Mouse (Mus musculus) intestine, embryonic 14.5 days (tissue): ENCODE results near the gene Nrp2. TPM values are rescaled to one million over a fixed set of nuclear protein-coding genes. Genes with fewer than 3 reads are reported as not detected.

Source experiments
- ATAC-seq: fragments of 200-750 bp; cut with Nextera tagmentation; replicated peaks from 2 replicates; pipeline ENCODE4 v1.8.0; 2017; ENCODE audit warnings: low read depth, moderate number of reproducible peaks, moderate TSS enrichment, moderate library complexity; ENCODE audit not compliant: low FRiP score, low TSS enrichment
- DNase-seq: peaks from one replicate; pipeline ENCODE4 v3.0.0-alpha.2; 2018; ENCODE audit warnings: low spot score
- H3K27ac ChIP-seq: fragments of 300-500 bp; sonication (generic); 2 replicates; pipeline ENCODE4 v1.5.1; 2014; ENCODE audit warnings: low read depth, mild to moderate bottlenecking, control low read depth
- H3K27me3 ChIP-seq: fragments of 300-500 bp; sonication (generic); replicated peaks from 2 replicates; pipeline ENCODE4 v1.6.1; 2014; ENCODE audit warnings: low read length, control low read depth; ENCODE audit not compliant: control insufficient read depth, insufficient read depth
- H3K36me3 ChIP-seq: fragments of 300-500 bp; sonication (generic); 2 replicates; pipeline ENCODE4 v1.6.1; 2014; ENCODE audit warnings: low read length, control low read depth; ENCODE audit not compliant: control insufficient read depth, insufficient read depth
- H3K4me1 ChIP-seq: fragments of 300-500 bp; sonication (generic); replicated peaks from 2 replicates; pipeline ENCODE4 v1.6.1; 2014; ENCODE audit warnings: low read length, control low read depth, mixed read lengths; ENCODE audit not compliant: control insufficient read depth, insufficient read depth
- H3K4me2 ChIP-seq: fragments of 300-500 bp; sonication (generic); 2 replicates; pipeline ENCODE4 v1.6.1; 2014; ENCODE audit warnings: low read length
- H3K4me3 ChIP-seq: fragments of 300-500 bp; sonication (generic); 2 replicates; pipeline ENCODE4 v1.5.1; 2014; ENCODE audit warnings: low read depth, low read length, control low read depth, mixed read lengths
- H3K9ac ChIP-seq: fragments of 300-500 bp; sonication (generic); 2 replicates; pipeline ENCODE4 v1.6.1; 2014; ENCODE audit warnings: mild to moderate bottlenecking, low read length
- H3K9me3 ChIP-seq: fragments of 300-500 bp; sonication (generic); 2 replicates; pipeline ENCODE4 v1.6.1; 2016; ENCODE audit warnings: low read length, control low read depth; ENCODE audit not compliant: control insufficient read depth
- WGBS: fragments of 180-500 bp; shearing (Covaris S2); extraction: QIAGEN DNeasy Blood & Tissue Kit; methylation state at CpG from one replicate; pipeline ENCODE4 v1.1.7; 2014; 5-methylcytosine and 5-hydroxymethylcytosine counted together
- polyA plus RNA-seq: library from polyadenylated mRNA; unstranded; fragments of >200 nt; fragmentation: Nextera tagmentation; extraction: Ambion mirVana; gene quantifications from 2 replicates; pipeline ENCODE4 v1.2.1, GENCODE M21; 2014

The Nrp2 gene
- polyA plus RNA-seq, 1 experiment from 2014 or later: 43.8 TPM

- no peak overlapping the region for H3K4me2 ChIP-seq
- WGBS: 74% methylated on average over 4 of the region's 4 CpGs
- no peak for DNase-seq
- peaks cover 44% of the 10 kb centered on the region for H3K36me3 ChIP-seq
- no peaks in the 10 kb centered on the region for H3K27me3 ChIP-seq
- H3K27ac ChIP-seq: no peak overlapping the region
- ATAC-seq: no peak
- no peak overlapping the region for H3K4me3 ChIP-seq
- H3K4me1 ChIP-seq: peaks cover 6% of the 10 kb centered on the region; the same call in 1 of the 2 replicates
- no peaks in the 10 kb centered on the region for H3K9me3 ChIP-seq
- no peak overlapping the region for H3K9ac ChIP-seq
These were observed 32.8 kb downstream of the Nrp2 start for GRCm38 (mm10) chr1:62735835-62736234.

GRCm38 (mm10) chr1:62736455-62737012 is 33.4 kb downstream of the Nrp2 start:
- 59% methylated on average over 8 of the region's 8 CpGs for WGBS
- Histone ChIP-seq H3K4me3 (no peak overlapping the region), H3K9me3 (no peaks in the 10 kb centered on the region), H3K4me1 (peaks cover 6% of the 10 kb centered on the region; the same call in 1 of the 2 replicates), H3K4me2 (no peak overlapping the region), H3K27me3 (no peaks in the 10 kb centered on the region), H3K36me3 (peaks cover 45% of the 10 kb centered on the region), H3K9ac (no peak overlapping the region), H3K27ac (no peak overlapping the region)
- ATAC-seq (no peak), DNase-seq (no peak)

GRCm38 (mm10) chr1:62738165-62738564 is 35.1 kb downstream of the Nrp2 start:
- H3K4me3 ChIP-seq: no peak overlapping the region
- H3K4me2 ChIP-seq: no peak overlapping the region
- ATAC-seq: no peak
- H3K36me3 ChIP-seq: peaks cover 58% of the 10 kb centered on the region
- H3K27ac ChIP-seq: no peak overlapping the region
- no peak overlapping the region for H3K9ac ChIP-seq
- DNase-seq: no peak
- peaks cover 9% of the 10 kb centered on the region; the same call in 1 of the 2 replicates for H3K4me1 ChIP-seq
- no peaks in the 10 kb centered on the region for H3K9me3 ChIP-seq
- WGBS: 93% methylated on average over 11 of the region's 11 CpGs
- no peaks in the 10 kb centered on the region for H3K27me3 ChIP-seq

GRCm38 (mm10) chr1:62742092-62742491 is 39.0 kb downstream of the Nrp2 start:
- ATAC-seq (no peak), DNase-seq (no peak)
- WGBS: 53% methylated on average over 3 of the region's 3 CpGs
- no peak overlapping the region for H3K27ac ChIP-seq
- 0 out of 2 replicates have a peak, but pooled peaks cover 3% of the 10 kb centered on the region for H3K4me1 ChIP-seq
- no peak overlapping the region for H3K9ac ChIP-seq
- H3K9me3 ChIP-seq: no peaks in the 10 kb centered on the region
- no peaks in the 10 kb centered on the region for H3K27me3 ChIP-seq
- H3K4me3 ChIP-seq: no peak overlapping the region
- no peak overlapping the region for H3K4me2 ChIP-seq
- H3K36me3 ChIP-seq: peaks cover 89% of the 10 kb centered on the region

GRCm38 (mm10) chr1:62743064-62743694 is 40.1 kb downstream of the Nrp2 start:
- ATAC-seq: no peak

GRCm38 (mm10) chr1:62745889-62746288 is 42.8 kb downstream of the Nrp2 start:
- ATAC-seq: no peak

More at GRCm38 (mm10) chr1:62743064-62743694, 40.1 kb downstream of the Nrp2 start:
- Histone ChIP-seq H3K9ac (no peak overlapping the region), H3K9me3 (no peaks in the 10 kb centered on the region), H3K4me3 (no peak overlapping the region), H3K36me3 (peaks cover 92% of the 10 kb centered on the region), H3K4me2 (no peak overlapping the region), H3K27me3 (no peaks in the 10 kb centered on the region), H3K4me1 (0 out of 2 replicates have a peak, but pooled peaks cover 3% of the 10 kb centered on the region), H3K27ac (no peak overlapping the region)
- 46% methylated on average over 8 of the region's 8 CpGs for WGBS
- DNase-seq: no peak

GRCm38 (mm10) chr1:62747421-62748111 is 44.5 kb downstream of the Nrp2 start:
- peaks cover 7% of the 10 kb centered on the region; the same call in 1 of the 2 replicates for H3K4me1 ChIP-seq
- H3K9me3 ChIP-seq: no peaks in the 10 kb centered on the region
- no peak overlapping the region for H3K27ac ChIP-seq
- H3K36me3 ChIP-seq: peaks cover 77% of the 10 kb centered on the region
- H3K9ac ChIP-seq: no peak overlapping the region
- DNase-seq (no peak), ATAC-seq (no peak)
- 60% methylated on average over 10 of the region's 10 CpGs for WGBS
- no peak overlapping the region for H3K4me3 ChIP-seq
- no peaks in the 10 kb centered on the region for H3K27me3 ChIP-seq
- H3K4me2 ChIP-seq: no peak overlapping the region

More at GRCm38 (mm10) chr1:62745889-62746288, 42.8 kb downstream of the Nrp2 start:
- no peak for DNase-seq
- Histone ChIP-seq H3K9me3 (no peaks in the 10 kb centered on the region), H3K4me2 (no peak overlapping the region), H3K9ac (no peak overlapping the region), H3K27me3 (no peaks in the 10 kb centered on the region), H3K36me3 (peaks cover 91% of the 10 kb centered on the region), H3K4me3 (no peak overlapping the region), H3K27ac (no peak overlapping the region), H3K4me1 (0 out of 2 replicates have a peak, but pooled peaks cover 3% of the 10 kb centered on the region)
- 96% methylated on average over 8 of the region's 8 CpGs for WGBS

GRCm38 (mm10) chr1:62748361-62748760 is 45.3 kb downstream of the Nrp2 start:
- Histone ChIP-seq H3K4me3 (no peak overlapping the region), H3K27me3 (no peaks in the 10 kb centered on the region), H3K9me3 (no peaks in the 10 kb centered on the region), H3K4me2 (no peak overlapping the region), H3K9ac (no peak overlapping the region), H3K36me3 (peaks cover 74% of the 10 kb centered on the region), H3K27ac (no peak overlapping the region), H3K4me1 (peaks cover 7% of the 10 kb centered on the region; the same call in 1 of the 2 replicates)
- DNase-seq (no peak), ATAC-seq (no peak)
- 87% methylated on average over 3 of the region's 3 CpGs for WGBS
